Mouse (Mus musculus) right cerebral cortex, postnatal 25 days (tissue): ENCODE data around the gene Nfkbid.
"Not testable (repeated sequence)": the region's sequence is repeated elsewhere in the genome, so short reads cannot be mapped to it uniquely, and the experiment has no call there.

Experiments
- DNase-seq: peaks from one replicate; pipeline ENCODE4 v3.0.0; 2022

Nfkbid gene

DNA sequence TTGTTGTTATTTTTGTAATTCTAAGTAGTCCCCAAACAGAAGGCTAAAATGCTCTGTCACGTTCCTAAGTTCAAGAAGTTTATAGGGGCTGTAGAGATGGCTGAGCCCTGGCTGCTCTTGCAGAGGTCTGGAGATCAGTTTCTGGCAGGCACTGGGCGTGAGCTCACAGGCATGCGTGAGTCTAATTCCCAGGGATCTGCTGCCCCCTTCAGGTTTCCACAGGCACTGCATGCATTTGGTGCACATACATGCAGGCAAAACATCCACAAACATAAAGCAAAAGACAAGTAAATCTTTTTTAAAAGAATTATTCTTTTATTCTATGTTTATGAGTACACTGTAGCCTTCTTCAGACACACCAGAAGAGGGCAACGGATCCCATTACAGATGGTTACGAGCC lies 50.9 kb downstream of the Nfkbid start:
- no peak for DNase-seq

DNA sequence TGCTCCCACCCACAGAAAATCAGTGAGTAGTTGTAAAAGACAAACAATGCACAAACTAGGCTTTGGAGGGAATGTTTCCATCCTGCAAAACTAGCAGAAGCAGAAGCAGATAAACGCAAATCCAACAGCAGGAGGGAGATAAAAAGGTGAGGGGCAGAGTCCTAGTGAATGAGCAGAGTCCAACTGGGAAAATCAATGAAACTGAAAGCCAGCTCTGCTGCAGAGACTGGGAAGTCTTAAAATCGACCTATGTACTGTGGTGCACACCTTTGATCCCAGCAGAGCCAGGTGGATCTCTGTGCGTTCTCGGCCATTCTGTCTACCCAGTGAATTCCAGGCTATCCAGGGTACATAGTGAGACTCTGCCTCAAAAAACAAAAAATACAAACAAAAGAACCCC lies 53.5 kb downstream of the Nfkbid start:
- no peak for DNase-seq

DNA sequence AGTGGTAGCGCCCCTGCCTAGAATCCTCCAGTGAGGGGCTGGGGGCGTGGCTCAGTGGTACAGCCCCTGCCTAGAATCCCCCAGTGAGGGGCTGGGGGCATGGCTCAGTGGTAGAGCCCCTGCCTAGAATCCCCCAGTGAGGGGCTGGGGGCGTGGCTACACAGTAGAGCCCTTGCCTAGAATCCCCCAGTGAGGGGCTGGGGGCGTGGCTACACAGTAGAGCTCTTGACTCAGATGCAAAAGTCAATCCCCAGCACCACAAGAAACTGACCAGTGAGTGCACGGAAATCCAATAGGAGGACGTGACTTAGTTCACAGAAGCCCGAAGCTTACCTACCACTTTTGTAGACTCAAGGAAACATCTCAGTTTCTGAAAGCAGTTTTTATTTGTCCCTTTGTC lies 54.6 kb downstream of the Nfkbid start:
- not testable (repeated sequence) for DNase-seq

DNA sequence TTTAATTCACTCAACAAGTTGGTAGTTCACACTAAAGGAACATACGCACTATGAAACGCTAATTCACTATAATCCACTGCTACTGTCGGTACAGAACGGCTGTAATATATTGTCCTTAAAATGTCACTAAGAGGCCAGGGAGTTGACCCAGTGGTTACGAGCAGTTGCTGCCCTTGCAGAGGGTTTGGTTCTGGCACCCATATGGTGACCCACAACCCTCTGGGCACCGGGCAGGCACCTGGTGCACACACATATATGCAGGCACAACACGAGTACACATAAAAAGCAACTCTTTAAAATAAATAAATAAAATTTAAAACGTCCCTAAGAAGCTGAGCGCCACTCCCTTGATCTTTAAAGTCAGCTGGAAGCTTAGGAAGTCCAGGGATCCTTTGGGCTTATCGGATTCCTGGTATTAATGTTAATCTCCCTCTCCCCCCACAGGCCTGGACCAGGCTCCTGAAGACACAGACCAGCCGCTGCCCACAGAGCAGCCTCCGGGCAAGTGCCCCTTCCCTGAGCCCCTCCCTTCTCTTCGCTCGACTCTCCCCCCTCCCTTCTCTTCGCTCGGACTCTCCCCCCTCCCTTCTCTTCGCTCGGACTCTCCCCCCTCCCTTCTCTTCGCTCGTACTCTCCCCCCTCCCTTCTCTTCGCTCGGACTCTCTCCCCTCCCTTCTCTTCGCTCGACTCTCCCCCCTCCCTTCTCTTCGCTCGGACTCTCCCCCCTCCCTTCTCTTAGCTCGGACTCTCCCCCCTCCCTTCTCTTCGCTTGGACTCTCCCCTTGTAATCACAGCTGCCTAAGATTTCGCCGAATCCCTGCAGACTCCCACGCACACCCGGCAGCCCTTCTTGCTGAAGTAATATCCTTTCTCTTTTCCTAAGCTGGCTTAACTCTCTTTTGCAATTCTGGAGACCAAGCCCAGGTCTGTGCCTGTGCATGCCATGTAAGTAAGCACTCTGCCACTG lies 56.2 kb downstream of the Nfkbid start:
- peak; percentile 72 for DNase-seq
